26 mouse cellular contexts compared by ENCODE assay signal in the genomic region with DNA sequence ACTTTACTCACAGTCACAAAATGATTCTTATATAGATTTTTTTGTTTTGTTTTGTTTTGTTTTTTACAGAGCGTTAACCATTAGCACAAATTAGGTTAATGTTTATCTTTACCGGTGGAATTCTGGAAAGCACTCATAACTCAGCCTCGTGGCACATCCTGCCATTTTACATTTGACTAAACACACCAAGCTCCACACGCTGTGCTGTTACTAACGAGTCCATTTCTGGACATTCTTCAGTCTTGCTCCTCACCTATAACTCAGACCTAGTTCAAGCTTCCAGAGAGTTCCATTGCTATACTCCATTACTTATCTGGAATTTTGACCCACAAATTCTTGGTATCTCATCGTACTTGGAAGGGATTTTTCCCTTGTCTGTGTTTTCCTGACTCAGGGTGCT.
DNase-seq lines count a peak whose midpoint lies in the region; ATAC-seq and TF ChIP-seq lines count a peak whose summit lies in the region.
"Had no signal": no experiment of that assay in that cellular context is flagged by ENCODE, and none has a peak within 500 bp of the region (broad histone marks: within the 10 kb centered on the region; RNA-seq: fewer than 3 reads in every experiment).

No protein-coding gene starts in this region.

- no peaks in the 10 kb centered on the region for H3K4me1 ChIP-seq in kidney, embryonic 14.5 days (ENCODE audit: control insufficient read depth, insufficient read depth, low read length)
- H3K4me1 ChIP-seq: embryonic facial prominence, embryonic 13.5 days; embryonic facial prominence, embryonic 15.5 days; forebrain, embryonic 12.5 days had no signal

- peak; percentile 12 for DNase-seq in heart, adult 11 months
- DNase-seq in heart, adult 9 months (ENCODE audit: low spot score in 2 of 2), result no peak
- peak; percentile 44 for DNase-seq in kidney, adult 9 months
- DNase-seq in Patski (ENCODE audit: low read depth, low spot score), result peak; percentile 53
- DNase-seq: adrenal gland, adult 2 months; adrenal gland, postnatal 10 days; adrenal gland, postnatal 25 days; B cell, adult 2 months; cerebellum, adult 11 months; cerebellum, adult 18-20 months; cerebellum, adult 8-10 months; cerebellum, adult 9-11 months; cerebellum, postnatal 14 days; cerebellum, postnatal 36 days; embryo, embryonic 11 days had no signal

- ATAC-seq in kidney, embryonic 14.5 days (ENCODE audit: low FRiP score, low TSS enrichment), result no peak
- ATAC-seq in Patski, result peak; percentile 78
- ATAC-seq: CD4-positive, CD25-positive, alpha-beta regulatory T cell, adult 4 months; forebrain, embryonic 14.5 days; forebrain, embryonic 16.5 days had no signal

- POLR2A ChIA-PET in Patski (lab: Charles Lee), result interaction anchor here (0.7 kb wide), 1 partner anchor 33 kb away, joined by 4 read pairs; no protein-coding TSS in a partner anchor

- H3K27ac ChIP-seq in kidney, embryonic 14.5 days (ENCODE audit: low read depth, low read length), result no peak overlapping the region
- H3K27ac ChIP-seq: embryonic facial prominence, embryonic 13.5 days; embryonic facial prominence, embryonic 15.5 days; forebrain, embryonic 10.5 days; forebrain, embryonic 12.5 days had no signal

- no peak overlapping the region for H3K4me3 ChIP-seq in kidney, embryonic 14.5 days (ENCODE audit: low read length)
- H3K4me3 ChIP-seq: embryonic facial prominence, embryonic 13.5 days; embryonic facial prominence, embryonic 15.5 days; erythroblast, embryonic 14.5 days; forebrain, embryonic 10.5 days; forebrain, embryonic 12.5 days had no signal

- in situ Hi-C loops in Patski (cut with MboI; ENCODE audit: low pct_unique_long_range_greater_than_20kb), result no loop called here

- peaks cover 14% of the 10 kb centered on the region; the same call in 1 of the 2 replicates for H3K36me3 ChIP-seq in kidney, embryonic 14.5 days (ENCODE audit: control insufficient read depth, insufficient read depth, low read length)
- H3K36me3 ChIP-seq: G1E had no signal

- H3K4me2 ChIP-seq in kidney, embryonic 14.5 days (replicated peaks; ENCODE audit: low read depth, low read length), result no peak overlapping the region
- H3K4me2 ChIP-seq: embryonic facial prominence, embryonic 13.5 days; embryonic facial prominence, embryonic 15.5 days; forebrain, embryonic 12.5 days had no signal

- H3K27me3 ChIP-seq in kidney, embryonic 14.5 days (ENCODE audit: control insufficient read depth, insufficient read depth, low read length), result no peaks in the 10 kb centered on the region
- no peaks in the 10 kb centered on the region for H3K27me3 ChIP-seq in Patski
- H3K27me3 ChIP-seq: CH12.LX; embryonic facial prominence, embryonic 13.5 days; embryonic facial prominence, embryonic 15.5 days; forebrain, embryonic 12.5 days had no signal

- no peak overlapping the region for H3K9ac ChIP-seq in kidney, embryonic 14.5 days (ENCODE audit: low read depth, low read length)
- H3K9ac ChIP-seq: embryonic facial prominence, embryonic 13.5 days; embryonic facial prominence, embryonic 15.5 days; forebrain, embryonic 12.5 days had no signal

- CTCF ChIA-PET in Patski (lab: Charles Lee), result interaction anchor here (0.7 to 1.5 kb wide), 2 partner anchors 9 to 17 kb away, joined by 3 to 5 read pairs; no protein-coding TSS in a partner anchor

- no peak for TF ChIP-seq CTCF in Patski (IDR thresholded peaks at IDR 0.05)

- H3K9me3 ChIP-seq in kidney, embryonic 14.5 days (ENCODE audit: control insufficient read depth, low read length), result no peaks in the 10 kb centered on the region
- H3K9me3 ChIP-seq: embryonic facial prominence, embryonic 13.5 days; embryonic facial prominence, embryonic 15.5 days; forebrain, embryonic 10.5 days; forebrain, embryonic 12.5 days; G1E had no signal

- 62% methylated on average over 6 of the region's 6 CpGs for WGBS in kidney, embryonic 14.5 days

Comparison
In these comparisons a context has a peak if more than half of its experiments do, and no peak if none do; other contexts are left out.
1. DNase-seq: peak in heart, adult 11 months (single experiment), kidney, adult 9 months (single experiment) and Patski (single experiment); none in heart, adult 9 months (0 of 2).